Mouse (Mus musculus): ENCODE measurements around the gene Lama5. TPM values are rescaled to one million over a fixed set of nuclear protein-coding genes. Genes with fewer than 3 reads are reported as not detected.

Gene Lama5
- polyA plus RNA-seq, 1 experiment, result 83.3 TPM

GRCm38 (mm10) chr2:180257963-180258865 is 32.6 kb upstream of the Lama5 start:
- DNase-seq, result no peak
- TF ChIP-seq POLR2A (IDR thresholded peaks at IDR 0.05; ENCODE audit: low read depth, low read length) (no peak), CTCF (conservative IDR thresholded peaks at IDR 0.05; ENCODE audit: insufficient read depth, insufficient read length, low read depth, low read length) (no peak)
- Histone ChIP-seq H3K27ac (ENCODE audit: insufficient read depth, low read depth, low read length) (no peak overlapping the region), H3K4me3 (ENCODE audit: insufficient read depth, low read depth, low read length) (peak overlapping the region; percentile 73), H3K27me3 (replicated peaks; ENCODE audit: control insufficient read depth, insufficient read depth, low read length) (no peaks in the 10 kb centered on the region), H3K4me1 (ENCODE audit: control insufficient read depth, insufficient read depth, low read length) (peaks cover 3% of the 10 kb centered on the region; the same call in 1 of the 2 replicates), H3K36me3 (ENCODE audit: control insufficient read depth, insufficient read depth, low read length) (no peaks in the 10 kb centered on the region)
- 48% methylated on average over 11 of the region's 11 CpGs for WGBS

- WGBS, result 1% methylated on average over 38 of the region's 38 CpGs
- Histone ChIP-seq H3K36me3 (ENCODE audit: control insufficient read depth, insufficient read depth, low read length) (no peaks in the 10 kb centered on the region), H3K27me3 (replicated peaks; ENCODE audit: control insufficient read depth, insufficient read depth, low read length) (no peaks in the 10 kb centered on the region), H3K27ac (ENCODE audit: insufficient read depth, low read depth, low read length) (peak within 1 kb of the TSS; percentile 81), H3K4me3 (ENCODE audit: insufficient read depth, low read depth, low read length) (peak within 1 kb of the TSS; percentile 73), H3K4me1 (ENCODE audit: control insufficient read depth, insufficient read depth, low read length) (peaks cover 3% of the 10 kb centered on the region; the same call in 1 of the 2 replicates)
- no peak for TF ChIP-seq CTCF (conservative IDR thresholded peaks at IDR 0.05; ENCODE audit: insufficient read depth, insufficient read length, low read depth, low read length)
- peak; percentile 94 for TF ChIP-seq POLR2A (IDR thresholded peaks at IDR 0.05; ENCODE audit: low read depth, low read length)
- peak; percentile 100 for DNase-seq
These were observed 31.4 kb upstream of the Lama5 start, which contains the start of gene Rps21 for GRCm38 (mm10) chr2:180257001-180257521. Gene Rps21, plus strand, starts transcription at chr2:180257377.

DNA sequence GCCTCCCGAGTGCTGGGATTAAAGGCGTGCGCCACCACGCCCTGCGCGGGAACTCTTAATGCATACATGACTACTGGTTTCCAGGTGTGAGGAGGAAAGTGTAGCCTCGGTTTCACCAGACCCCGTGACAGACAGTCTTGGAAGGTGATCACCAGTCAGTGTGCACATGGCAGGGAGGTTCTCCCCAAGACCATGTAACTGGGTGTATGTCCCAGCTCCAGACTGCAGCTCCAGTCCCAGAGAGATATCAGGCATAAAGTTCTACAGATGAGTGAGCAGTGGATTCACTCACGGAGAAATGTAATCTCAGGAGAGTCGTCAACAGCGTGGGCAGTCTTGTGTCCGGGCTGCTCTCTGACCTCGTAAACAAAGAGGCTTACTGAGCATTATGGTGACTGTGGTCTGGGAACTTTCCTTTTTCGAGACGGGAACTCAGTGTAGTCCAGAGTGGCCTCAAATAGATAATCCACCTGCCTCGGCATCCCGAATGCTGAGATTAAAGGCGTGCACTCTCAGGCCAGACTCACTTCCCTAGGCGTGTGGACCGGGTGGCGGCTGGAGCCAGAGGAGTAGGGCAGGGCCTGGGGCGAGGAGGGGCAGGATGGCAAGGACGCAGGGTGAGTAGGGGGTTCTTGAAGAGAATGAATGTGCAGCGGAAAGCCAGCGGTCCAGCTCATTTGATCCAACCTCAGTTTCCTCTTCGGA is 30.8 kb upstream of the Lama5 start:
- no peak for TF ChIP-seq POLR2A (IDR thresholded peaks at IDR 0.05; ENCODE audit: low read depth, low read length)
- TF ChIP-seq CTCF (conservative IDR thresholded peaks at IDR 0.05; ENCODE audit: insufficient read depth, insufficient read length, low read depth, low read length), result no peak
- no peaks in the 10 kb centered on the region for H3K27me3 ChIP-seq (replicated peaks; ENCODE audit: control insufficient read depth, insufficient read depth, low read length)
- H3K27ac ChIP-seq (ENCODE audit: insufficient read depth, low read depth, low read length), result peak overlapping the region; percentile 81
- H3K36me3 ChIP-seq (ENCODE audit: control insufficient read depth, insufficient read depth, low read length), result no peaks in the 10 kb centered on the region
- 21% methylated on average over 26 of the region's 26 CpGs for WGBS
- peaks cover 3% of the 10 kb centered on the region; the same call in 1 of the 2 replicates for H3K4me1 ChIP-seq (ENCODE audit: control insufficient read depth, insufficient read depth, low read length)
- no peak for DNase-seq
- H3K4me3 ChIP-seq (ENCODE audit: insufficient read depth, low read depth, low read length), result peak overlapping the region; percentile 60

DNA sequence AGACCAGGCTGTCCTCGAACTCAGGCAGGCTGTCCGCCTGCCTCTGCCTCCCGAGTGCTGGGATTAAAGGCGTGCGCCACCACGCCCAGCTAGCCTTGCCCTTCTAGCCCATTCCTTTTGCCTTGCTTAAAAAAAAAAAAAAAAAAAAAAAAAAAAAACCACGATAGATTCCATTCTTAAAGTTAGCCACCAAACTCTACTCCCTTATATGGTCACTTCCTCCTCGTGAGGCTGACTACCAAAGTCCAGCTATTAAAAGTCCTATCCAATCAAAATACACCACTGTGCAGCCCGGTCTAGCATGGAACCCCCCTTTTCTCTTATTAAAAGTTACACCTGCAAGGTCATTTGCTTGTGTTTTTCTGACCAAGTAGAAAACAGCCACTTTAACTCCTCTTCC is 30.0 kb upstream of the Lama5 start:
- WGBS, result 51% methylated on average over 9 of the region's 9 CpGs
- peak; percentile 76 for DNase-seq
- no peak overlapping the region for H3K4me3 ChIP-seq (ENCODE audit: insufficient read depth, low read depth, low read length)
- H3K27ac ChIP-seq (ENCODE audit: insufficient read depth, low read depth, low read length), result peak overlapping the region; percentile 81
- no peaks in the 10 kb centered on the region for H3K36me3 ChIP-seq (ENCODE audit: control insufficient read depth, insufficient read depth, low read length)
- H3K4me1 ChIP-seq (ENCODE audit: control insufficient read depth, insufficient read depth, low read length), result peaks cover 3% of the 10 kb centered on the region; the same call in 1 of the 2 replicates
- no peaks in the 10 kb centered on the region for H3K27me3 ChIP-seq (replicated peaks; ENCODE audit: control insufficient read depth, insufficient read depth, low read length)
- TF ChIP-seq POLR2A (IDR thresholded peaks at IDR 0.05; ENCODE audit: low read depth, low read length), result no peak
- no peak for TF ChIP-seq CTCF (conservative IDR thresholded peaks at IDR 0.05; ENCODE audit: insufficient read depth, insufficient read length, low read depth, low read length)

GRCm38 (mm10) chr2:180254436-180255209 is 29.0 kb upstream of the Lama5 start:
- 36% methylated on average over 5 of the region's 5 CpGs for WGBS
- peak overlapping the region; percentile 11; the same call in 1 of the 2 replicates for H3K27ac ChIP-seq (ENCODE audit: insufficient read depth, low read depth, low read length)
- peak; percentile 48 for DNase-seq
- no peak overlapping the region for H3K4me3 ChIP-seq (ENCODE audit: insufficient read depth, low read depth, low read length)
- no peaks in the 10 kb centered on the region for H3K27me3 ChIP-seq (replicated peaks; ENCODE audit: control insufficient read depth, insufficient read depth, low read length)
- H3K36me3 ChIP-seq (ENCODE audit: control insufficient read depth, insufficient read depth, low read length), result no peaks in the 10 kb centered on the region
- H3K4me1 ChIP-seq (ENCODE audit: control insufficient read depth, insufficient read depth, low read length), result peaks cover 3% of the 10 kb centered on the region; the same call in 1 of the 2 replicates
- TF ChIP-seq CTCF (conservative IDR thresholded peaks at IDR 0.05; ENCODE audit: insufficient read depth, insufficient read length, low read depth, low read length) (no peak), POLR2A (IDR thresholded peaks at IDR 0.05; ENCODE audit: low read depth, low read length) (no peak)

DNA sequence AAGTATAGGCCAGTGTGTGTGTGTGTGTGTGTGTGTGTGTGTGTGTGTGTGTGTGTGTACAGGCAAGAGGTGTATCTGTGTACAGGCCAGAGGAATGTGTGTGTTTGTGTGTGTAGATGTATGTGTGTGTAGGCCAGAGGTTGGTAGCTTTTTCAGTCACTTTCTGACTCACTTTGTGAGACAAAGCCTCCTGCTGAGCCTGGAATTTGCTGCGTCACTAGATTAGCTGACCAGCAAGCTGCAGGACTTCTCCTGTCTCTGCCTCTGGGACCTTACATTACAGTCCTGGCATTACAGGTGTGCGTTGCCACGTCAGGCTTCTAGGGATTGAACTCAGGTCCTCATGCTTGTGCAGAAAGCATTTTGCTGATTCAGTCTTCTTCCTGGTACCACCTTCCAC is 26.2 kb upstream of the Lama5 start:
- Histone ChIP-seq H3K4me3 (ENCODE audit: insufficient read depth, low read depth, low read length) (no peak overlapping the region), H3K27ac (ENCODE audit: insufficient read depth, low read depth, low read length) (peak overlapping the region; percentile 39; the same call in 1 of the 2 replicates), H3K27me3 (replicated peaks; ENCODE audit: control insufficient read depth, insufficient read depth, low read length) (no peaks in the 10 kb centered on the region), H3K36me3 (ENCODE audit: control insufficient read depth, insufficient read depth, low read length) (no peaks in the 10 kb centered on the region), H3K4me1 (ENCODE audit: control insufficient read depth, insufficient read depth, low read length) (peaks cover 3% of the 10 kb centered on the region; the same call in 1 of the 2 replicates)
- TF ChIP-seq CTCF (conservative IDR thresholded peaks at IDR 0.05; ENCODE audit: insufficient read depth, insufficient read length, low read depth, low read length), result no peak
- no peak for TF ChIP-seq POLR2A (IDR thresholded peaks at IDR 0.05; ENCODE audit: low read depth, low read length)
- no peak for DNase-seq
- WGBS, result 46% methylated on average over 3 of the region's 3 CpGs
